Mouse (Mus musculus) small intestine, adult 2 months (tissue): ENCODE results near the gene Srgap3.
"Not testable (repeated sequence)": the region's sequence is repeated elsewhere in the genome, so short reads cannot be mapped to it uniquely, and the experiment has no call there.

Experiments
- CTCF ChIP-seq: fragments of 200-500 bp; IDR thresholded peaks from 2 replicates; pipeline ENCODE4 v1.5.1; 2012; ENCODE audit warnings: low read depth, mild to moderate bottlenecking, control low read depth, inconsistent platforms, low read length, moderate library complexity, mixed read lengths; ENCODE audit not compliant: insufficient replicate concordance, insufficient read length; ENCODE audit errors: extremely low read depth
- POLR2A ChIP-seq: fragments of 200-500 bp; IDR thresholded peaks from 2 replicates; pipeline ENCODE4 v1.6.1; 2012; ENCODE audit warnings: low read depth, mild to moderate bottlenecking, control low read depth, inconsistent platforms, low read length, moderate library complexity

GRCm38 (mm10) chr6:112860290-112860689 is 86.8 kb downstream of the Srgap3 start:
- TF ChIP-seq POLR2A, CTCF: not testable (repeated sequence)
